Mouse (Mus musculus) left cerebral cortex, postnatal 10 days (tissue): ENCODE data around the gene Gm11733. TPM values are rescaled to one million over a fixed set of nuclear protein-coding genes. Genes with fewer than 3 reads are reported as not detected.
"Not testable (repeated sequence)": the region's sequence is repeated elsewhere in the genome, so short reads cannot be mapped to it uniquely, and the experiment has no call there.

Experiments used
- DNase-seq, 2 experiments: peaks; one replicate each; pipeline ENCODE4 v3.0.0; 2021 to 2022; ENCODE audit warnings: low spot score in 2 of 2, mixed read lengths in 1 of 2; ENCODE audit errors: extremely low spot score in 1 of 2
- intact Hi-C: fragments of 180-260 bp; cut with DNase I; formaldehyde crosslinking; loops from one replicate; pipeline ENCODE4 v1.15.1; 2025
- total RNA-seq, 2 experiments: library from RNA; stranded (reverse); gene quantifications; 2 replicates each; pipeline ENCODE4 v1.2.3; 2021

Gene Gm11733
- under 1 TPM in 1 of 2 experiments, not detected in 1; 0.24 TPM for total RNA-seq

GRCm38 (mm10) chr11:117484198-117484597 is at the start of gene Gm11733:
Gm11733 (plus strand) TSS chr11:117484368.
- peak; percentile 73 to 74 for DNase-seq
- intact Hi-C loops = no loop called here

GRCm38 (mm10) chr11:117436401-117437109 is 47.6 kb upstream of the Gm11733 start:
- intact Hi-C loops = no loop called here
- peak; percentile 88 to 89 for DNase-seq

- no peak for DNase-seq
- intact Hi-C loops = no loop called here
Observed at GRCm38 (mm10) chr11:117437110-117437490, 47.1 kb upstream of the Gm11733 start.

- DNase-seq = no peak
- intact Hi-C loops = no loop called here
Observed at GRCm38 (mm10) chr11:117438363-117438762, 45.8 kb upstream of the Gm11733 start.

- intact Hi-C loops = no loop called here
- DNase-seq = no peak
Observed at GRCm38 (mm10) chr11:117440865-117441425, 43.2 kb upstream of the Gm11733 start.

- DNase-seq = no peak
- intact Hi-C loops = no loop called here
Observed at GRCm38 (mm10) chr11:117444090-117444489, 40.1 kb upstream of the Gm11733 start.

GRCm38 (mm10) chr11:117445707-117446106 is 38.5 kb upstream of the Gm11733 start:
- no peak for DNase-seq

GRCm38 (mm10) chr11:117454086-117454485 is 30.1 kb upstream of the Gm11733 start:
- no peak for DNase-seq
- intact Hi-C loops = no loop called here

More at GRCm38 (mm10) chr11:117445707-117446106, 38.5 kb upstream of the Gm11733 start:
- intact Hi-C loops = no loop called here

- DNase-seq = no peak
- intact Hi-C loops = no loop called here
Observed at GRCm38 (mm10) chr11:117459148-117459547, 25.0 kb upstream of the Gm11733 start.

GRCm38 (mm10) chr11:117462202-117462864 is 21.8 kb upstream of the Gm11733 start:
- no peak for DNase-seq
- intact Hi-C loops = no loop called here

GRCm38 (mm10) chr11:117463416-117463815 is 20.8 kb upstream of the Gm11733 start:
- DNase-seq, intact Hi-C loops: not testable (repeated sequence)

GRCm38 (mm10) chr11:117466292-117466691 is 17.9 kb upstream of the Gm11733 start:
- DNase-seq = no peak
- intact Hi-C loops = no loop called here

GRCm38 (mm10) chr11:117466911-117467310 is 17.3 kb upstream of the Gm11733 start:
- intact Hi-C loops = no loop called here
- no peak for DNase-seq

- intact Hi-C loops = no loop called here
- DNase-seq = no peak
Observed at GRCm38 (mm10) chr11:117468585-117469363, 15.4 kb upstream of the Gm11733 start.

- no peak for DNase-seq
- intact Hi-C loops = no loop called here
Observed at GRCm38 (mm10) chr11:117469724-117470123, 14.4 kb upstream of the Gm11733 start.

- intact Hi-C loops = no loop called here
- no peak for DNase-seq
Observed at GRCm38 (mm10) chr11:117470586-117471195, 13.5 kb upstream of the Gm11733 start.

GRCm38 (mm10) chr11:117471625-117472283 is 12.4 kb upstream of the Gm11733 start:
- no peak for DNase-seq
- intact Hi-C loops = no loop called here

GRCm38 (mm10) chr11:117472885-117473284 is 11.3 kb upstream of the Gm11733 start:
- no peak for DNase-seq
- intact Hi-C loops = no loop called here
